Mouse (Mus musculus): ENCODE results near the gene Gm5089.

Gm5089 gene

GRCm38 (mm10) chr14:122477971-122478573, 27.2 kb upstream of the Gm5089 start:
- DNase-seq (ENCODE audit: low read depth) = no peak

GRCm38 (mm10) chr14:122477261-122477671, 26.4 kb upstream of the Gm5089 start:
- DNase-seq (ENCODE audit: low read depth) = no peak

DNA sequence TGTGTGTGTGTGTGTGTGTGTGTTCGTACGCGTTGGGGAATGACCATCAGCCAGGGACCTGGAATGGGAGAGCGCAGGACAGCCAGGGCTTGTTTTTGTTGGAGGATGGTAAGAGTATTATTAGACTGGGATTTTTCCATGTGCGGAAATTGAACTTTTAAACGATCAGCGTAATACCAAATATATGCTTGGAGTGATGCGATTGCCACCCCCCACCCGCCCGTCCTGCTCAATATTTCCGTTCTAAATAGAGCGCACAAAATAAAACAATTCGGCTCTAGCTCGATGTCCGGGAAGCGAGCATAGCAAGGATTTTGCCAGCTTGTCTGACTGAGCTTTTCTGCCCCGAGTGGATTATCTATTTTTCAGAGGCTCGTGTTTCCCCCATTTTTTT, 25.9 kb upstream of the Gm5089 start:
- no peak for DNase-seq (ENCODE audit: low read depth)

DNA sequence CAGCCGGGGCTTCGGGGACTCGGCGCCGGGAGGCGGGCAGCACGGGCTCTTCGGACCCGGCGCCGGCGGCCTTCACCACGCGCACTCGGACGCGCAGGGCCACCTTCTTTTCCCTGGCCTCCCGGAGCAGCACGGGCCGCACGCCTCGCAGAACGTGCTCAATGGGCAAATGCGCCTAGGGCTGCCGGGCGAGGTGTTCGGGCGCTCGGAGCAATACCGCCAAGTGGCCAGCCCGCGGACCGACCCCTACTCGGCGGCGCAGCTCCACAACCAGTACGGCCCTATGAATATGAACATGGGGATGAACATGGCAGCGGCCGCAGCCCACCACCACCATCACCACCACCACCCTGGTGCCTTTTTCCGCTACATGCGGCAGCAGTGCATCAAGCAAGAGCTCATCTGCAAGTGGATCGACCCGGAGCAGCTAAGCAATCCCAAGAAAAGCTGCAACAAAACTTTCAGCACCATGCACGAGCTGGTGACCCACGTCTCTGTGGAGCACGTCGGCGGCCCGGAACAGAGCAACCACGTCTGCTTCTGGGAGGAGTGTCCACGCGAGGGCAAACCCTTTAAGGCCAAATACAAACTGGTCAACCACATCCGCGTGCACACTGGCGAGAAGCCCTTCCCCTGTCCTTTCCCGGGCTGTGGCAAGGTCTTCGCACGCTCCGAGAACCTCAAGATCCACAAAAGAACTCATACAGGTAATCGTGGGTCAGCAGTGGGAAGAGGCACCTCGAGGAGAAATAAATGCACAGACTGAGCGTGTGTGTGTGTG, 25.3 kb upstream of the Gm5089 start:
- no peak for DNase-seq (ENCODE audit: low read depth)

GRCm38 (mm10) chr14:122475557-122476040, 24.7 kb upstream of the Gm5089 start:
- DNase-seq (ENCODE audit: low read depth) = no peak

- no peak for DNase-seq (ENCODE audit: low read depth)
These were observed 24.1 kb upstream of the Gm5089 start, which contains the start of gene Zic2 for GRCm38 (mm10) chr14:122474891-122475556. TSS of gene Zic2 (plus strand) at chr14:122475435.

GRCm38 (mm10) chr14:122474041-122474890, 23.4 kb upstream of the Gm5089 start:
- DNase-seq (ENCODE audit: low read depth) = no peak

DNA sequence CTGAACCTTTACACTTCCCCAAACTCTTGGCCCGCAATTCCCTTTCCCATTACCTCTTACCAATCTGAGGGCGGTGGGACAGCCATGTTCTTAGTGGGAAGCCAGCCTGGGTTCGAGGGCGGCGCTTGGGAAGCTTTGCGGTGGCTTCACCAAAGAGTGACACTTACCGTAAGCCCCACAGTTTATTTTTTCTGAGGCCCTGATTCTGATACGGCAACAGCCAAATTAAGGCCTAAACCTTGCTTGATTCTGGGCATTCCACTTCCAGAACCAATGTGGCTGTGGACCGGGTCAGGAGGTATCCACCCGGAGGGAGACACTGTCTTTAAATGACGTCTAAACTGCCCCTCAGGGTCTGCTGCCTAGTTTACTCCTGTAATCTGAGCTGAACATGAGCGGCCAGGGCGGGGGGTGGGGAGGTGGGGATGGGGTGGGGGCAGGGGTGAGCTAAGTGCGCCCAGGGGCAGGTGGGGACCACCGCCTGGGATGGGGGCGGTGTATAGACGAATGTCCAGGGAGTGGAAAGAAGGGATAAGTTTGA, 22.4 kb upstream of the Gm5089 start:
- no peak for DNase-seq (ENCODE audit: low read depth)

- DNase-seq (ENCODE audit: low read depth) = no peak
These were observed 21.7 kb upstream of the Gm5089 start for GRCm38 (mm10) chr14:122472647-122473046.

- DNase-seq (ENCODE audit: low read depth) = no peak
These were observed 21.2 kb upstream of the Gm5089 start for GRCm38 (mm10) chr14:122472161-122472560.

DNA sequence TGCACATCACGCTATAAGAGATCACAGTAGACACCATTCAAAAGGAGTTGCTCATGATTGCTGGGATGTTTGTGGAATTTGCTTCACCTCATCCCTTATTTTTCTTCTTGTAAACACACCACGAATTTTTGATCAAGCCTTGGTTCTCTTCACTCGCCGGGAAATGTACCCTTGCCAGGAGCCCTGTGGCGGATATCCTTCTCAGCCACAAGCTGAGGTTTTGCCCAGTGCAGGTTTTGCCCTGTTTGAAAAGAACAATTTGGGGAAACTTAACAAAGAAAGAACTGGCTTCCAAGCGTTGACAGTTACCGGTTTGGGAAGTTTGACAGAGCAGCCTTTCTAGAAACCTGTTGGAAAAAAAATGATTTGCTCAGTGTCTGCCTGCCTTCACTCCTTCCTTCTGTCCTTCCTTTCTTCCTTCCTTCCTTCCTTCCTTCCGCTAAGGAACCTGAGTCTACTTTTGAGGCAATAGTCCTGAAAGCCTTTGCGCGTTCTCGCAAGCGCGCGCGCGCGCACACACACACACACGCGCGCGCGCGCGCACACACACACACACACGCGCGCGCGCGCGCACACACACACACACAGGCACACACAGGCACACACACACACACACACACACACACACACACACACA, 20.7 kb upstream of the Gm5089 start:
- no peak for DNase-seq (ENCODE audit: low read depth)

DNA sequence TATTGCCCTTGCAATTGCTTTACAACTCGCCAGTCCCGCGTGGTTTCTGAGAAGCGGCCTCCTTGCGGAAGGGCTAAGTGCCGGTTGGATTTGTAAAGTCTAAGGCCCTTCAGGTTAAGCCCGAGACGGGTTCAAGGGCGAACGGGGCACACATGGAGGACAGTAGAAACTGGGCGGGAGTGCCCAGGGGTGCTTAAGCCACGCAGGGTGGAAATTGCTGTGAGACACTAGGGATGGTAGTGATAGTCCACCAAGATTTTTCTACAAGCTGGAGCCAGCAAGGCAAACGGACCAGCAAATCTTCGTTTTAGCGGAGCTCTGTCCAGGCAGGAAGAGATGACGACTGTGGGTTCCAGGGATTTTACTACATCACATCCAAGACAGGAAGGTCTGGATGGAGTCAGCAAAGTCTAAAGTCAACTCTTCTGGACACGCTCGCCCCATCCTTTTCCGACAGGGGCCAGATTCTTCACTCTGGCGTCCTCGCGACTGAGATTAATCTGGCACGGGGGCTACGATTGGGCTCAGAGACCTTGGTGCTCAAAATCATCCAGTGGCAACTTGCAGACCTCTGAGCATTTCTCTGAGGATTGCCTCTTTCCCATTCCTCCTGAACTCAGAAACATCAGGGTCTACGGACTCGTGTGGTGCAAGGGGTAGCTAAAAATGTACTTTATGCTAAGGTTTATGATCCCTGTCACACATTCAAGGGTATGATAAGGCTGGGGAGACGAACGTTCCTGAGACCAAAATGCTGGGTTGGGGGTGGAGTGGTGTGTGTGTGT, 18.2 kb upstream of the Gm5089 start:
- DNase-seq (ENCODE audit: low read depth) = no peak

GRCm38 (mm10) chr14:122467926-122468841, 17.3 kb upstream of the Gm5089 start:
- DNase-seq (ENCODE audit: low read depth) = no peak

- DNase-seq (ENCODE audit: low read depth) = no peak
These were observed 15.9 kb upstream of the Gm5089 start for GRCm38 (mm10) chr14:122466756-122467362.

DNA sequence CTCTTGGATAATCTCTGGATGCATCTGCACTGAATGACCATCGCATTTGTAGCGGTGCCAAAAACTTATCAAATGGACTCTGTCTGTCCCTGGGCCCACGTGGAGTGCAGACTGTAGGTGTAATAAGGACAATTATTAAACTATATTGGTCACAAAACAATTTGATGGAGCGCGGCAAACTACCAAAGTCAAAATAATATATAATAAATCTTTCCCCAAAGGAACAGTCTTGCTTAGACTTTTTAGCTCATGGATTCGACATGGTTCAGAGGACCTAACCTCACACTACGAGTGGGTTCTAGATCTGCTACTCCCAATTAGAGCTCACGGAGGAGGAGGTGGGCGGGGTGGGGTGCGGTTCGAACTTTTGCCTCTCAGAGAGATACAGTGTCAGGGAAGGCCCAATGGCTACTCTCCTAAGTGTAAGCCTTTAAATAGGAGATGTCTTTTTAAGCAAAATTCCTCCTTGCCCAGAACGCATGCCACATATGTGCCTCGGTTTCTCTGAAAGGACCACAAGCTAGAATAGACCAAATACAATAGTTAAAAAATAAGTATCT, 15.1 kb upstream of the Gm5089 start:
- DNase-seq (ENCODE audit: low read depth) = no peak

DNA sequence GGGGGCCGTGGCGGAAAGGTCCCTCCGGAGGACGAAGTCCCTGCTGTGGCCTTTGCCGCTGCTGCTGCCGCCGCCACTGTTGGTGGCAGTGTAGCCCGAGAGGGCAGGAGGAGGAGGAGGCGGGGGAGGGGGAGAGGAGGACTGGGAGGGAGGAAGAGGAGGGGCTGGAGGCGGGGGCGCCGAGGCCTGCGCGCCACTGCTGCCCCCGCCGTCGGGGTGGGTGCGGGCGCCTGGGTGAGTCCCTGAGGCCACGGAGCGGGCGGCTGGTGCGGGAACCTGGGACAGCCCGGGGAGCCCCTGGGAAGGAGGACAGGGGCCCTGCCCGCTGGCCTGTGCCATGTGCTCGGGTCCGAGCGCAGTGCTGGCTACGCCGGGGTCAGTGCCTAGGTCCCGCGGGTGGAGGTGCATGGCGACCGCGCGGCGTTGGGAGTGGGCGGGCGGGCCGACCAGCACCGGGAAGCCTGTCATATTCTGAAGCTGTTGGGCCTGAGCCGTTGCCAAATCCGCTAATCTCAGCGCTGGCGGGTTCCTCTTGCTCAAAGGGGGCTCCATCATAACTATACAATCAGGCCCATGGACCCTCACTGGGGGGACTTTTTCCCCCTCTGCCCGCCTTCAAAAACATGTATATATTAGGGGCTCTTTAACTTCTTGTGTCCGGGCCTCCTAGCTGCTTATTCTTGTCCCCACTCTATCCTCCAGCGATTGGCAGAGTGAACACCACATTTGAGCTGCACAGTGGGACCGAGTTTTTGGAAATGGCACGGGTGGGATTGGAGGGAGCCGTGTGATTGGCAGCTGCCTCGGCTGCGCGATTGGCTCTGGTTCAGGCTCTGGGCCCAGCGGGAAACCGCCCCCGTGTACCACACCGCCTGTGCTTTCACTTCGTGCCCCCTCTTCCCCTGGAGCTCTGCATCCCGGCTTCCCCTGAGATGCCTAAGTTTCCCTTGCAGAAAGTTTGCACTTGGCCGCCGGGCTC, 14.1 kb upstream of the Gm5089 start, which contains the start of gene Zic5:
Zic5 (minus strand) TSS at position 915 of the 979 bp plus-strand sequence.
- DNase-seq (ENCODE audit: low read depth) = no peak

DNA sequence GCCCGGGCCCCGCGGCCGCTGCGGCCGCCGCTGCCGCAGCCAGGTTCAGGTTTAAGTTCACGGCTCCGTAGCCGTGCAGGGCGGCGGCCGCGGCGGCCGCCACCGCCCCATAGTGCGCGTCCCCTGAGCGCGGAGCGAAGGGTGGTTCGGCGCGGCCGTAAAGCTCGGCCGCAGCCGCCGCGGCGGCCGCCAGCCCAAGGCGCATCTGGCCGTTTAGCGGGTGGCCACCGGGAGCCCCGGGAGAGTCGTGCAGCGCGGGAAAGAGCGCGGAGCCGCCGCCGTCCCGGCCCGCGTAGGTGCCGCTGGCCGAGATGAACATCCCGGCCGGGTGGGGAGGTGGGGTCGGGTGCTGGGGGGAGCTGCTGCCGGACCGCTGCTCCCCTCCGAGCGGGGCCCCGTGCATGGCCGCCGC, 13.4 kb upstream of the Gm5089 start:
- DNase-seq (ENCODE audit: low read depth) = no peak
